Mouse (Mus musculus): ENCODE results near the gene Gm17651. TPM values are rescaled to one million over a fixed set of nuclear protein-coding genes. Genes with fewer than 3 reads are reported as not detected.

Gm17651 gene
- not detected for total RNA-seq (2021)
- long read RNA-seq, experiment 1: 0 reads
- long read RNA-seq, experiment 2: 0 reads

DNA sequence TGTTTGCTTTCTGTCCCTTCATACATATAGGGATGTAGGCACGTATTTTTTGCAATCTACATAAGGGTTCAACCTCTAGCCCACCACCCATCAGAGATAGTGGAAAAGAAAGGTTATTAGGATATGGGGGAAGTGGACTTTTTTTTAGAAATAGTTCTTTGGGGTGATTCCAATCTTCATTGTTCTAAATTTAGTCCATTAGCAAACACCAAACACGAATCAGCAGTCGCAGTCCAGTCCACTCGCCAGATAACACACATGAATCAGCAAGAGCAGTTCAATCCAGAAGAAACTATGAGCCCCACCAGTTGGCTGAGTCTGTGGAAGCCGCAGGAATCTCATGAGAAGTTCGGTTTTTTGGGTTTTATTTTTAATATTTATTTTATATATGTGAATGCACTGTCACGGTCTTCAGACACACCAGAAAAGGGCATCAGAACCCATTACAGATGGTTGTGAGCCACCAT, at the start of gene Gm17651:
TSS of gene Gm17651 (minus strand) at position 51 of the 467 bp plus-strand sequence.
- DNase-seq (ENCODE audit: low spot score): no peak

DNA sequence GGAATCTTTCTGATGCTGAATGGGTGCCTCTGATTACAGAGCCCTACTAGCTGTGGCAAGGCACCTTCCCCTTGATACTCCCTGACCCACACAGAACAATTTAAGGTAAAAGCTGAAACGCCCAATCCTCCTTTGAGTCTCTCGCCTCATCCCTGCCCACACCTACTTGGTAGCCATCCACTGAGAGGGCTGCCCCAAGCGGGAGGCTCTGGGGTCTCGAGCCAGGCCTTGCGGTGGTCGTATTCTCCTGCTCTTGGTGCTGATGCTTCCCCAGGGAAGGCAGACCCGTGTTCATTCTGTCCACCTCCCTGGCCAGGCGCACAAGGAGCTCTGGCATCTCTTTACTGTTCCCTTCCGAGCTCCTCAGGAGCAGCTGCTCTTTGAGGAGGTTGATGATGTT, 44.6 kb upstream of the Gm17651 start:
- no peak for DNase-seq (ENCODE audit: low spot score)

GRCm38 (mm10) chr3:97715922-97716321, 41.4 kb upstream of the Gm17651 start:
- DNase-seq (ENCODE audit: low spot score): no peak

DNA sequence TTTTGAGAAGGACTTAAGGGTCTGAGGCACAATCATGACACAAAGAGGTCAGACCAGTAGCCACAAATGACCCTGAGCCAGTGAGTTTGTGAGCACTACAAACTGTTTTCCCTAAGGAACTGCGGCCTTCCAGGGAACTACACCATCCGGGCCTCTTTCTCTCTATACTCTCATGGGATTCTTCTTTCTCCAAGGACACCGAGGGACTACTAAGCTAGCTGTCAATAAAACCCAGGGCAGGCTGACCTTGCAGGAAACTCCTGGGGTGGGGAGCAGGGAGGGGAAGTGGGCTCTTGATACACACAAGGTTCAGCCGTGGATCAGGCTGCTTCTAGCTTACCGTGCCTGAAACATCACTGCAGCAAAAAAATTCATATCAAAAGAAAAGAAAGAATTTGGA, 36.4 kb upstream of the Gm17651 start:
- DNase-seq (ENCODE audit: low spot score): no peak

- no peak for DNase-seq (ENCODE audit: low spot score)
Measured at GRCm38 (mm10) chr3:97710134-97710533, 35.6 kb upstream of the Gm17651 start.

- no peak for DNase-seq (ENCODE audit: low spot score)
Measured at GRCm38 (mm10) chr3:97706561-97706960, 32.1 kb upstream of the Gm17651 start.

DNA sequence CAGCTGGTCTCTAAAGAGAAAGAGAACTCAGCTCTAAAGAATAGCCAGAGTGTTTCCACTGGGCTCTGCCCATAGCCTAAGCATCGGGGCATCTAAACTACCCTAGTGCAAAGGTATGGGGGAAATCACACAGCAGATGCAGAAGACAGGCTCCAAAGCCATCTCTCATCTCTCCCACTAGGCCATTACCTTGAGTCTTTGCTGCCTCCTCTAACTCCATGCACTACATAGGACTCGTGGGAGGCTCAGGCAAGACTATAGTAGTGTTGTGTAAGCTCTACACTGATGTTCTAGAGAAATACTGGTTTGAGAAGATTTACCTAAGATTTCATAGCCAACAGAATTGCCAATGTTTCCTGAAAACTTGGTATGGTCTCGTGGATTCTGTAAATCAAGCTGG, 31.0 kb upstream of the Gm17651 start:
- no peak for DNase-seq (ENCODE audit: low spot score)

GRCm38 (mm10) chr3:97702448-97703080, 28.1 kb upstream of the Gm17651 start:
- no peak for DNase-seq (ENCODE audit: low spot score)

- no peak for DNase-seq (ENCODE audit: low spot score)
Measured at GRCm38 (mm10) chr3:97701198-97701597, 26.7 kb upstream of the Gm17651 start.

DNA sequence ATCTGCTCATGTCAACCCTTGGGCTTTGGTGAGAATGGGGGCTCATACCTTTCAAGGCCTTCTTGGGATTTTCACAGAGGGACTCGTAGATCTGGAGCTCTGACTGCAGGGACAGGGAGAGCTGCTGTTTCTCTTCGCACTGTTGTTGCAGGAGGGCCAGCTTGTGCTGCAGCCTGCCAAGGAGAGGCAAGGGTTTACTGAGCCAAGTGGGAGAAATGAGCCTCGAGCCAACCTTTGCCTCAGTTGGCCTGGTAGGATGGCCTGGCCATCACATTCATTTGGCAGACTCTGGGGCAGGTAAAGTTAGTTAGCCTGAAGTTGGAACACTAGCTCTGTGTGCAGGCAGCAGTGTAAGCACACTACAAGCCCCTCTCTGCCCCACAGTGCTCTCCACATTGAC, 24.6 kb upstream of the Gm17651 start:
- no peak for DNase-seq (ENCODE audit: low spot score)

DNA sequence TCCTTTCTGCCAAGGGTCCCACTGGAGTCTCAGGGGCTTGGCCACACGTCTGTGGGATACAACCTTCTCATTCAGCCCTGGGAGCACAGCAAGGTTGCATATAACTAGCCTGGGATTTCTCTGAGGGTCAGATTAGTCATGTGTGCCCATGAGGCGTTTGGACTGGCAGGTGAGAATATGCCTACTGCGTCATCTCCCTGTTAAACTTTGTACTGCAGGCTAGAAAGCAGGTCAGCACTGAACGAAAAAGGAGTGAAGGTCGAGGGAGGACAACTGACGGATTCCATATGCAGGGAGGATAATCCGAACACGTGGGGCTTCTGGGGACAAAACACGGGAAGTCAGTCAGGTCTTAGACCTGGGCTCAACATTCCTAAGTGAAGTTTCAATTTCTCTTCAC, 22.8 kb upstream of the Gm17651 start:
- no peak for DNase-seq (ENCODE audit: low spot score)

- no peak for DNase-seq (ENCODE audit: low spot score)
Measured at GRCm38 (mm10) chr3:97696866-97697265, 22.4 kb upstream of the Gm17651 start.

DNA sequence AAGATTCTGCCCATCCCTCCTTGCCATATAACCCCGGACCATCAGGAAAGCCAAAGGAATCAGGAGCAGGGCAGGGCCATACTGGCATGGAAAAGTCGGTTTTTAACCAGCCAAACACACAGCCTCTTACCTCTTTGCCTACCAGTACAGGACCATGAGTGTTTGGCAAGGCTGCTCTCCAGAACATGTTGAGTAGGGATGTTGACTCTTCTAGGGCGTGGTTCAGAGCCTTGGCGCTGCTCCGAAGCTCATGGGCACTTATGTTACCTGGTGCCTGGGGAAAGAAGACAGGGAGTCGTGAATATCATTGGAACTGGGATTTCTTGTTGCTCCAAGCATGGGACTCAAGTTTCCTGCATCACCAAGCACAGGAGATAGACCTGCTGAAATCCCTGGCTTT, 19.3 kb upstream of the Gm17651 start:
- DNase-seq (ENCODE audit: low spot score): no peak

DNA sequence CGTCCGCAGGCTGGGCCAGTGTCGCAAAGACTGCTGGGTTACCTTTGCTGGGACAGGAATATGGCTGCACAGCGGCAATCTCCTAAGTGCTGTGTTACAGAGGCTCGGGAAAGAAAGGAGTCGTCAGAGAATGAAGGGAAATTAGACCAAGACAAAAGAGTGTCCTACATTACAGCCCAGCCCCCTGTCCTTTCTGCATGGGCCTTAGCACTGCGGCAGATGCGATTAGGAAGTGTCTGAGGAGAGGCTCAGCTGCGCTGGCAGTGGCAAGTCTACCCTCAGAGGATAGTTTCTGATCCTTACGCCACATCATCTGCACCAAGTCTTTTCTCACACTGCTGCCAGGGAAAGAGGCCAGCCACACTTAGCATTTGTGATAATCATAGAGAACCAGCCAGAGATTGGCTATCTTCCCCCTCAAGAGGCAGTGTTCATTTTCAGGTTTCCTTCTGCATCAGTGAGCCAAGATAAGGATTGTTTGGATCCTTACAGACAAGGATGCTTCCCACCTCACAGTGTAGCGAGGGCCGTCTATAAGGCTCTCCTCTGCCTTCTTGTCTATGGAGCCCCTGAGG, 17.0 kb upstream of the Gm17651 start:
- DNase-seq (ENCODE audit: low spot score): no peak

DNA sequence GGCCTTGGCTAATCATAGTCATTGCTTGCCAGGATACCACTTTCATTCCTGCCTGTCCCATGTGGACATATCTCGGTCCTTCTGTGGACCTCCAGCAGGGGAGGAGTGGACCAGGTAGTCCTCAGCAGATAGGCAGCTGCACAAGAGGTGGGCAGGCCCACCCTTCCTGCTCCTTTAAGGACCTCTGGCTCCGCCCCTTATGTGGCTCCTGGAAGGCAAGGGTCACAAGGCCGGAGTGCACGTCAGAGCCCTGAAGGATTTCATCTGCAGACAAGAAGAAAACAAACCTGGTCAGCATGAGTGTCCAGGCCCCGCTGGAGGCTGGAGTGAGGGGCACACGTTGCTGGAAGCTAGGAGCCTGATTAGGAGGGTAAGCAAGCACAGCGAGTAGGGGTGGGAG, 16.1 kb upstream of the Gm17651 start:
- DNase-seq (ENCODE audit: low spot score): no peak

GRCm38 (mm10) chr3:97689289-97689688, 14.8 kb upstream of the Gm17651 start:
- no peak for DNase-seq (ENCODE audit: low spot score)

DNA sequence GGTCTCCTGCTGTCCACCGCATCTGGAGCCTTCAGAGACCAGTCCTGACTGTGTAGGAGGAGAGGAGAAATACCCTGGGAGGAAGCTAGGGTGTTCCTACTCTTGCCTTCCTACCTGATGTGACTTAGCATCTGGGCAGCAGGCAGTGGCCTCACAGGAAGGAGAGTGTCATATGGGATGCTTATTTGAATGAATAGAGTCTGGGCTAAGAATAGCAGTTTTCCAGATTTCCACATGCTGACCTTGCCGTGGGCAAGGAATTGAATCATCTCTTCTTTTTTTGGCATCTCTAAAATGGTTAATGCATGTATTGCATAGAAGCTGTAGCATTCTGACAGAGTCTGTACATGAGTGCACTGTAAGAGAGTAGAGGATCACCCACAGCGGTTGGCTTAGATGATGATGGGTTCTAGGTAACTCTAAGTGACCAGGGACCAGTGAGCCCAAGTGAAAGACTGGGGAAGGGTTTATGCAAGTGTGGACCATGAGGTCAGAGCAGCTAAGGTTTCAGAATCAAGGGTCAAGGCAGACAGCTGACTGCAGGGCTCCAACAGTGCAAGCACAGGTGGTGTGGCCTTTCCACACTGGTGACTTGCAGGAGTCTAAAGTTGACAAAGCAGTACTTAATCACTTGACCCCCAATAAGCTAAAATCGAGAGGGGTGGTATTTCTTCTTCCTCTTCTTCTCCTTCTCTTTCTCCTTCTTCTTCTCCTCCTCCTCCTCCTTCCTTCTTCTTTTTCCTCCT, 12.1 kb upstream of the Gm17651 start:
- no peak for DNase-seq (ENCODE audit: low spot score)

- no peak for DNase-seq (ENCODE audit: low spot score)
Measured at GRCm38 (mm10) chr3:97683560-97684195, 9.2 kb upstream of the Gm17651 start.

DNA sequence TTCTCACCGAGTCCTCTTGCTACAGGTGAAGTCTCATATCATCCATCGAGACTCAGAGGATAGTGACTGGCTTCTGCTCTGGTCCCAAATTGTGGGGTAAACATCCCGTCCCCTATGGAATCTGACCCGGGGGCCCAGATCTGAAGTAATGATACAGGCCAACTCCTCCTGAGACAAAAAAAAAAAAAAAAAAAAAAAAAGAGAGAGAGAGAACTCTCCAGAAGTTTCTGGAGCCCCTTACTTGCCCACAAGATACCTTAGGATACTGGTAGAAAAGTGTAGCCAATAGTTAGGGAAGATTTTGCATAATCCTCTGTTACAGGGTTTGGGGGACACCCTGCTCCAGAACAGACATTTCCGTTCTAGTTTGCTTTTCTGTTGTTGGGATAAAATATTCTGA, 8.1 kb upstream of the Gm17651 start:
- DNase-seq (ENCODE audit: low spot score): no peak

DNA sequence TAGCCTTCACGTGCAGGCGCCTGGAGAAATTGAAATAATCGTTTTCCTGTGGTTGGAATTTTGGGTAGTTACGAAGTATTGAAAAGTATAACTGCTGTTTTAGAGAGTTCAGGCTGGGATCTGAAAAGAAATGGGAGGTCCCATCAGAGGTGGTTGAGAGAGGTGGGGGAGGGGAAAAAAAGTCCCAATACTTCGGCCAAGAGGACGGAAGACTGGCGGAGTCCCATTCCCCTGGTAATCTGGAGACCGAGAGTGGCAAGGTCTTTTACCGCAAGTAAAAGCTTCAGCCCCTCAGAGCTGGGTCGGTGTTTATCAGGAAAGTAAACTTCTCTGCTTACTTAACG, 7.6 kb upstream of the Gm17651 start:
- no peak for DNase-seq (ENCODE audit: low spot score)

- peak; percentile 65 for DNase-seq (ENCODE audit: low spot score)
Measured at GRCm38 (mm10) chr3:97681321-97682158, 7.0 kb upstream of the Gm17651 start.
